Mouse (Mus musculus) adrenal gland, adult 2 months (tissue): ENCODE data around the gene Cgn. TPM values are rescaled to one million over a fixed set of nuclear protein-coding genes. Genes with fewer than 3 reads are reported as not detected.

Experiments used
- DNase-seq: peaks from one replicate; pipeline ENCODE4 v3.0.0; 2021
- long read RNA-seq: library from polyadenylated mRNA; stranded (forward); transcript quantifications from one replicate; pipeline ENCODE4 v2.0.0, GENCODE M21; 2021
- polyA plus RNA-seq: library from polyadenylated mRNA; depleted of rRNA; stranded (reverse); fragments of >200 nt; gene quantifications from 2 replicates; pipeline ENCODE4 v1.2.3, GENCODE M21; 2012; rRNA removed
- total RNA-seq, 2 experiments: library from RNA; stranded (reverse); gene quantifications; 2 replicates each; pipeline ENCODE4 v1.2.3; 2021

The Cgn gene
- total RNA-seq (1 to 10 TPM; 1.2 to 1.4 TPM), polyA plus RNA-seq (0.18 and 0.28 TPM in 2 replicates)
- long read RNA-seq, result 0 reads

DNA sequence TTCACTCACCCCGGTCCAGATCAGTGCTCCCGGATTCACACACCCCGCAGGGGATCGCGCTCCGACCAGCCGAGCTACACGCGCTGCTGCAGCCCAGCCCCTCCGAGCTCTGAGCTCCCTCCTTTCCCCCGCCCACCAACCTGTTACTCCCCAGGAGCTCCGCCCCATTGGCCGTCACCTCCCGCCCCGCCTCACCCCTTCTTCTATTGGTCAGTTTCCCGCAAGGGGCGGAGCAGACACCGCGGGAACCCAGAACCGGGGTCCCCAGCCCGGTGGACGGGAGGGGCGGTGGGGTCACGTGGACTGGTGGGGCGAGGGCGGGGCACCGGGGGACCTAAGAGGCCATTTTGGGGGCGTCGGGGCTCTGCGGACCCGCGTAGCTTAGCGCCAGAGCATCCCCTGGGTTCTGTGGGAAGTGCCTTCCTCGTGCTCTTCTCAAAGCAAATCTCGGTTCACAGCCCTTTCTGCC lies at the start of gene Cgn:
TSS of gene Cgn (minus strand) at position 126 of the 469 bp plus-strand sequence.
- peak; percentile 96 for DNase-seq

DNA sequence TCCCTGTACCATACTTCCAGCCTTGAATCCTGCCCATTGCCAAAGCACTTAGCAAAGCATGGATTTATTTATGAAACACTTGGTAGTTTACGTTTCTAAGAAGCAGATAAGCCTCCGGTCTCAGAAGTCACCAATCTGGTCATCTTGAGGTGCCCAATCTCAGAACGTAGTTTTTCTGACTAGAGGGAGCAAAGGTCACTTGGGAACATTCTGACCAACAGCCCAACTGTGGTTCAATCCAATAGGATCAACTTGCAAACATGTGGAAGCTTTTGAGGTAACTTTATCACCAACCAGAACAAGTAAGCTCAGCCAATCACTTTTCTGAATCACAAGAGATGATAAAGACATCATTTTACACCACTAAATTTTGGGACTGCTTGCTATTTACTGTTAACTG lies 49.1 kb upstream of the Cgn start:
- DNase-seq, result no peak

- no peak for DNase-seq
Observed at GRCm38 (mm10) chr3:94833358-94833757, 47.1 kb upstream of the Cgn start.

- no peak for DNase-seq
Observed at GRCm38 (mm10) chr3:94832701-94833100, 46.4 kb upstream of the Cgn start.

DNA sequence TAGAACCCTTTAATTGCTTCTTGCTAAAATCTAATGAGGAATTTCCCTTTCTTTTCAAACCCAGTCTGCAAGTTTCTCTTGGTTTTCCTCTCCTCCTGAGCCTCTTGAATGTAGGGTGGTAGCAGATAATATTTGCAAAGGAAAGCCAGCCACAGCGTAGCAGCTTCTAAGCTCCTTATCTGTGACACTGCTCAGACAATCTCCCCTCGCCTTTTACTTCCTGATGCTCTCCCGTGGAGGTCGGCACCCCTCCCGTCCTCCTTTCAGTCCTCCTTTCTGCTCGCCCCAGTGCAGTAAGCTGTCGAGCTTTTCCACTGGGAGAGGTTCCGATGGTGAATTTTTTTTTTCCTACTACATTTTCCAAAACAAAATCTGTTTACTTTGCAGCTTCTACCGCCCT lies 45.8 kb upstream of the Cgn start:
- DNase-seq, result no peak

DNA sequence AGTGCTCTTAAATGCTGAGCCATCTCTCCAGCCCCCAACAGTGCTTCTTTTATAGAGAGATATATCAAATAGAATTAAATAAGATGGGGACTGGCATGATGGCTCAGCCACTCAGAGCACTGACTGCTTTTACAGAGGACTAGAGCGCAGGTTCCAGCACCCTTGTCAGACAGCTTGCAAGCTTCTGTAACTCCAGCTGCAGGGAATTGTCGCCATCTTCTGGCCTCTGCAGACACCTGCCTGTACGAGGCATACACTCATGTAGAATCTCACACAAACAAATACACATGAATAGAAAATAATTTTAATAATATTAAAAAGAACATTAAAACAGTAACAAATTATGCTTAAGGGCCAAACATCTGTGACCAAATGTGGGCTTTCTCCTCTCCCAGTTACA lies 37.8 kb upstream of the Cgn start:
- DNase-seq, result no peak

- no peak for DNase-seq
Observed at GRCm38 (mm10) chr3:94822082-94822481, 35.8 kb upstream of the Cgn start.

- peak; percentile 73 for DNase-seq
Observed at GRCm38 (mm10) chr3:94821008-94821638, 34.8 kb upstream of the Cgn start.

DNA sequence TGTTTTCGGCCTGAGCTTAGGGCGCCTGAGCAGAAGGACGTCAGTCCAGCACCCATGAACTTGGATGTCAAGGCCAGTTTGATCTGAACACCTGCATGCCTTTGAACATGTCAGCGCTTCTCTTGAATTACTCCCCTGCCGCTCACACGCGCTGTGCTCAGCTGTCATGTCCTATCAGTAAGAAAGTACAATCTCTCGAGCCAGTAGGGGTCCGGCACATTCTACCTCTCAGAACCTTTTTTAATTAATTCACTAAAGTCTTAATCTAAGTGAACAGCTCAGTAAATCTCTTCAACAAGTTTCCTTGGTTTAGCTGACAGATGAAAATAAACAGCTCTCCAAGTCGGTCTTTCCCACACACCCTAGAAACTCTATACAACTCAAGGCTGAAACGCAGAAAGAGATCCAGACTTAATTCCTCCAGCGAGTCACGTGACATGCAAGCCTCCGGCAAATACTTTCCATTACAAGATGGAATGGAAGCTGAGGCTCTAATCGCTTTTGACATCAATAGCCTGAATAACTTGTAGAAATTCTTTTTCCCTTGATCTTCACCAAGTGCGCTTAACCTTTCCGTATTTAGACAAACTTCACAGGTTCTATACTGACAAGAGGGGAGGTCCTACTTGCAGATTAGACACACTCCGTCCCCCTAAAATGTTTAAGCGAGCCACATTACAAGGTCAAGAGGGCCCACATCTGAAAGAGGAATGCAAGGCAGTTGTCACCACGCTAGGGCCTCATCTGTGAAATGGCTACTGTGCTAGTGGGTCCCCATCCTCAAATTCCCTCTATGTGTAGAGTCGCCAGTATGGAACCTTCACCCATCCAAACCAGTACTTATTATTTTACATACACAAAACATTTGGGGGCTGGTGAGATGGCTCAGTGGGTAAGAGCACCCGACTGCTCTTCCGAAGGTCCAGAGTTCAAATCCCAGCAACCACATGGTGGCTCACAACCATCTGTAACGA lies 33.4 kb upstream of the Cgn start:
- no peak for DNase-seq

DNA sequence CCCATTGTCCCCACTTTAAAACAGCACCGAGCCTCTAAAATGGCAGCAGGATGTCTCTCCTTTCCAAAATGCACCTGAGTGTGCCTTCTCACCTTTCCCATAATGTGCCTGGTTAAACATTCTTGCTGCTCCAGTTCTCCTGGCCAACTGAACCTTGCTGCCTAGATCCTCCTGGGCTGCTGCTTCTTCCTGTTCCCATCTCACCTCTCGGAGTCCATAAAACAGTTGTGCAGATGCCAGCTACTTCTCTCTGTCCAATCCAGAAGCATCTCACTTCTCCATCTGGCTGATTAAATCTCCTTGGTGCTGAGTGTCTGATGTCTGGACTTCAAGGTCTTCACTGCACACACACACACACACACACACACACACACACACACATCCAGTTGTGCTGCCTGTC lies 31.4 kb upstream of the Cgn start:
- no peak for DNase-seq

DNA sequence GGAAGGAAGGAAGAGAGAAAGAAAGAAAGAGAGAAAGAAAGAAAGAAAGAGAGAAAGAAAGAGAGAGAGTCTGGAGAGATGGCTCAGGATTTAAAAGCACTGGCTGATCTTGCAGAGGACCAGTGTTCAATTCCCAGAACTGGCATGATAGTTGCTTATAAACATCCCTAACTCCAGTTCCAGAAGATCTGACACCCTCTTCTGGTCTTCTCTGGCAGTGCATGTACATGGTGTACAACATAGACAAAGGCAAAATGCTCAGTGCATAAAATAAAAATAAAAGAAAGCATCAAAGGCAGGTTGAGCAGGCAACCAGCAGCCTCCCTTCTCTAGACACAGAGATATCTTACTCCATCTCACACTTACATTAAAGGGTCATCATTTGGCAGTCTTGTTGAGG lies 29.3 kb upstream of the Cgn start:
- no peak for DNase-seq

DNA sequence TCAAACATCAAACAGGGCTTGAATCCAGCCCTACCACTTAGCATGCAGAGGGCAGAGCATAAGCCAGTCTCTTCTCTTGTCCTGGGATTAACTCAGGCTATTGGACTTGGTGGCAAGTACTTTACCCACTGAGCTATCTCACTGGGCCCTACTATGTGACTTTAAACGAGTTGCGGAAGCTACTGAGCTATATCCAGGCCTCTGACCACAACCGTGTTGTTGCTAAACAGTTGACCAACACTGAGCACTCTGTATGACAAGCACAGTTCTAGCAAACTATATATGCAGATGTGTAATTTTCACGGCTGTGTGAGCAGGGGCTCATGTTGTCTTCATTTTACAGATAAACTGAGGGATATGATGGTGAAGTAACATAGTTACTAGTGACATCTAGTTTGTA lies 28.4 kb upstream of the Cgn start:
- DNase-seq, result no peak

- no peak for DNase-seq
Observed at GRCm38 (mm10) chr3:94814063-94814462, 27.8 kb upstream of the Cgn start.

DNA sequence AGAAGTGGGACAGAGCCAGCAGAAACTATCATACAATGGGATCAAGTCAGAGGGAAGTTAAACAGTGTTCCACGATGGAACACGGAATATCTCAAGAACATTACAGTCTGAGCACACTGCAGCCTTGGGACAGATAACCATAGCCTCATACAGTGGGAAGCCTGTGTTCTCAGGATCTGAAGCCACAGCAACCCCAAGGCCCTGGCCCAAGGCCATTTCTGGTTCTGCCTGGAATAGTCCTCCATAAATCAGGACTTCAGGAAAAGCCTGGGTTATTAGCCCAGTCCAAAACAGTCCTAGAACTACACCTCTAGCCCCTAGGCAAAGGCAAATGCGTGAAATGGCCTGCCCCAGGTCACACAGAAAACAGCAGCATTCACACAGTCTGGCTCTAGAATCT lies 27.4 kb upstream of the Cgn start:
- peak; percentile 84 for DNase-seq

GRCm38 (mm10) chr3:94811628-94812027 lies 25.3 kb upstream of the Cgn start:
- DNase-seq, result no peak

- DNase-seq, result no peak
Observed at GRCm38 (mm10) chr3:94808296-94808695, 22.0 kb upstream of the Cgn start.

- no peak for DNase-seq
Observed at GRCm38 (mm10) chr3:94804976-94805375, 18.7 kb upstream of the Cgn start.

GRCm38 (mm10) chr3:94804146-94804545 lies 17.9 kb upstream of the Cgn start:
- peak; percentile 68 for DNase-seq

GRCm38 (mm10) chr3:94796181-94796580 lies 9.9 kb upstream of the Cgn start:
- DNase-seq, result no peak

DNA sequence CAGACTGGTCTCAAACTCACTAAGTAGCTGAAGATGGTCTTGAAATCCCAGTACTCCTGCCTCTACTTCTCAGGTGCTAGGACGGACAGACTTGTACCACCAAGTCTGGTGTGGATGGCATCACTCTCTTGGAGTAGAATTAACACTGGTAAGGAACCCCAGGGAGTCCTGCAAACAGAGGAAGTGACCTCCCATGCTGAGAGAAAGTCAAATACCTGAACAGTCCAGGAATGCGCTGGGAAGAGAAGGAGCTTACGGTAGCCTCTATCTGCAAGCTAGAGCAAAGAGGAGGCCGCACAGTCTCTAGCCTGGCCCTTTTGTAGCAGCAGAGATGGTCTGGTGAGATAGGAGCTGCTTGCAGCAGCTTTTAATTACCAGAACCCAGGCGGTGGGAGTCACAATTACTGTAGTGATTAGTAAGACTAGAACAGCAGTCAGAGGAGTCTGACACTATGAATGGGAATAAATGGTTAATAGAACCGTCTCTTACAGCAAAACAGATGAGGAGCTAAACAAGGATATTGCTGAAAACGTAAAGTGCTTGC lies 9.4 kb upstream of the Cgn start:
- no peak for DNase-seq

GRCm38 (mm10) chr3:94794359-94794758 lies 8.1 kb upstream of the Cgn start:
- DNase-seq, result no peak

DNA sequence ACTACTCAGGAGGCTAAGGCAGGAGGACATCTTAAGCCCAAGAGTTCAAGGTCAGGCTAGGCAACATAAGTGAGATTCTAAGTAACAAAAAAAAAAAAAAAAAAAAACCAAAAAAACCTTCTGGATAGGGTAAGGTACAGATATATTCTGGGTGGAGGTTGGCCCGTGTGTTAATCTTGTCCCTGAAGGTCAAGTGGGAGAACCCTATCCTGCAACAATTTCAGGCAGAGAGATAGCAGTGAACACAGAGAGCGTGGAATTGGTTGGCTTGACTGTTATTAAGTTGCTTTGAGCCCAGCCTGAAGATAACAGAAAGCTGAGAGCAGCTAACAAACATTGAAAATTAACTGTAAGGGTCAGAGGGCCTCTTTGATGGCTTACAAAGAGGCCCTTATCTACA lies 7.4 kb upstream of the Cgn start:
- no peak for DNase-seq

GRCm38 (mm10) chr3:94792258-94792657 lies 6.0 kb upstream of the Cgn start:
- no peak for DNase-seq
